Mouse (Mus musculus) myocyte (in vitro differentiated cells): ENCODE data around the gene Ablim1. TPM values are rescaled to one million over a fixed set of nuclear protein-coding genes. Genes with fewer than 3 reads are reported as not detected.

Experiments used
- H3K27me3 ChIP-seq: one replicate; pipeline ENCODE4 v1.6.1; 2011; ENCODE audit not compliant: control insufficient read depth, insufficient read depth, insufficient read length
- H3K36me3 ChIP-seq: one replicate; pipeline ENCODE4 v1.6.1; 2011; ENCODE audit not compliant: control insufficient read depth, insufficient read depth
- H3K4me2 ChIP-seq: one replicate; pipeline ENCODE4 v1.6.1; 2011; ENCODE audit warnings: low read depth, control low read depth
- H3K4me3 ChIP-seq: one replicate; pipeline ENCODE4 v1.5.1; 2011; ENCODE audit warnings: mild to moderate bottlenecking, control low read depth, moderate library complexity
- H3K79me2 ChIP-seq: one replicate; pipeline ENCODE4 v1.6.1; 2011; ENCODE audit not compliant: control insufficient read depth, insufficient read depth
- H3ac ChIP-seq: one replicate; pipeline ENCODE4 v1.6.1; 2011; ENCODE audit not compliant: control insufficient read depth, insufficient read length
- CEBPB ChIP-seq: IDR thresholded peaks from 2 replicates; pipeline ENCODE4 v1.6.1; 2011; ENCODE audit warnings: mild to moderate bottlenecking, moderate library complexity; ENCODE audit not compliant: poor library complexity, insufficient read depth, severe bottlenecking
- E2F4 ChIP-seq: IDR thresholded peaks from one replicate; pipeline ENCODE4 v1.6.1; 2011; ENCODE audit warnings: mild to moderate bottlenecking, control low read depth, moderate library complexity; ENCODE audit not compliant: insufficient read depth
- MAX ChIP-seq: IDR thresholded peaks from one replicate; pipeline ENCODE4 v1.6.1; 2011; ENCODE audit warnings: low read depth, mild to moderate bottlenecking, control low read depth
- MYOD1 ChIP-seq, 3 experiments: IDR thresholded peaks; one replicate each; pipeline ENCODE4 v1.6.1; 2011; ENCODE audit warnings: control low read depth in 2 of 3, low read depth in 2 of 3, mild to moderate bottlenecking in 2 of 3, moderate library complexity in 1 of 3; ENCODE audit not compliant: insufficient read length in 2 of 3, control insufficient read depth in 1 of 3
- MYOG ChIP-seq, 3 experiments: IDR thresholded peaks; one replicate each; pipeline ENCODE4 v1.6.1; 2011; ENCODE audit warnings: control low read depth in 2 of 3, low read depth in 2 of 3, mild to moderate bottlenecking in 2 of 3; ENCODE audit not compliant: insufficient read length in 2 of 3, control insufficient read depth in 1 of 3, insufficient read depth in 1 of 3
- POLR2A ChIP-seq: IDR thresholded peaks from one replicate; pipeline ENCODE4 v1.6.1; 2011; ENCODE audit warnings: low read depth, mild to moderate bottlenecking, control low read depth, moderate library complexity; ENCODE audit not compliant: insufficient read length
- POLR2AphosphoS2 ChIP-seq: IDR thresholded peaks from one replicate; pipeline ENCODE4 v1.6.1; 2011; ENCODE audit warnings: low read depth, control low read depth; ENCODE audit not compliant: insufficient read length
- REST ChIP-seq: IDR thresholded peaks from one replicate; pipeline ENCODE4 v1.6.1; 2011; ENCODE audit warnings: mild to moderate bottlenecking, control low read depth, moderate library complexity; ENCODE audit not compliant: insufficient read depth, insufficient read length
- SRF ChIP-seq: IDR thresholded peaks from one replicate; pipeline ENCODE4 v1.6.1; 2011; ENCODE audit warnings: low read depth; ENCODE audit not compliant: control insufficient read depth, insufficient read length
- TCF12 ChIP-seq: IDR thresholded peaks from one replicate; pipeline ENCODE4 v1.6.1; 2011; ENCODE audit warnings: mild to moderate bottlenecking, control low read depth; ENCODE audit not compliant: poor library complexity, insufficient read depth, severe bottlenecking
- TCF3 ChIP-seq: IDR thresholded peaks from one replicate; pipeline ENCODE4 v1.6.1; 2011; ENCODE audit warnings: low read depth, control low read depth; ENCODE audit not compliant: insufficient read length
- USF1 ChIP-seq: IDR thresholded peaks from one replicate; pipeline ENCODE4 v1.6.1; 2011; ENCODE audit warnings: low read depth, mild to moderate bottlenecking, control low read depth, moderate library complexity
- polyA plus RNA-seq: library from polyadenylated mRNA; unstranded; fragments of >200 nt; fragmentation: generic; extraction: Trizol; gene quantifications from one replicate; pipeline ENCODE4 v1.2.1, GENCODE M21; 2012; ENCODE audit warnings: missing spikeins

Ablim1 gene
- polyA plus RNA-seq, 1 experiment: 29.9 TPM

- no peaks in the 10 kb centered on the region for H3K27me3 ChIP-seq
- TF ChIP-seq POLR2AphosphoS2 (no peak), MYOD1 (IDR thresholded peaks at IDR 0.05; ENCODE audit: control insufficient read depth in 1 of 3, insufficient read length in 2 of 3, low read depth in 2 of 3) (peak in 1 of 3 experiments; percentile 15)
Observed at GRCm38 (mm10) chr19:57361131-57361938, 46.6 kb upstream of the Ablim1 start.

GRCm38 (mm10) chr19:57360341-57361130, 45.8 kb upstream of the Ablim1 start, which contains the start of gene Fam160b1:
TSS of gene Fam160b1 (plus strand) at chr19:57360680.
- peak within 1 kb of the TSS; percentile 60 for H3K4me3 ChIP-seq
- peak within 1 kb of the TSS; percentile 97 for H3K4me2 ChIP-seq
- H3K27me3 ChIP-seq: no peaks in the 10 kb centered on the region
- peak within 1 kb of the TSS; percentile 79 for H3ac ChIP-seq
- H3K79me2 ChIP-seq: peaks cover 59% of the 10 kb centered on the region
- TF ChIP-seq MAX (peak; percentile 92), TCF3 (no peak), POLR2A (peak; percentile 75), USF1 (peak; percentile 77), TCF12 (no peak), E2F4 (no peak), CEBPB (no peak), REST (no peak), MYOG (IDR thresholded peaks at IDR 0.05; ENCODE audit: control insufficient read depth in 1 of 3, insufficient read depth in 1 of 3, insufficient read length in 2 of 3, low read depth in 2 of 3) (no peak), SRF (no peak), MYOD1 (IDR thresholded peaks at IDR 0.05; ENCODE audit: control insufficient read depth in 1 of 3, insufficient read length in 2 of 3, low read depth in 2 of 3) (peak in 1 of 3 experiments; percentile 1), POLR2AphosphoS2 (peak; percentile 66)
- H3K36me3 ChIP-seq: no peaks in the 10 kb centered on the region

More at GRCm38 (mm10) chr19:57361131-57361938, 46.6 kb upstream of the Ablim1 start:
- Histone ChIP-seq H3K79me2 (peaks cover 67% of the 10 kb centered on the region), H3K4me3 (peak overlapping the region; percentile 60), H3K36me3 (no peaks in the 10 kb centered on the region), H3K4me2 (peak overlapping the region; percentile 97), H3ac (peak overlapping the region; percentile 79)

GRCm38 (mm10) chr19:57359701-57360326, 45.1 kb upstream of the Ablim1 start:
- TF ChIP-seq REST: no peak
- H3K4me2 ChIP-seq: peak overlapping the region; percentile 94
- peak overlapping the region; percentile 60 for H3K4me3 ChIP-seq
- H3ac ChIP-seq: peak overlapping the region; percentile 79
- H3K79me2 ChIP-seq: peaks cover 52% of the 10 kb centered on the region
- no peaks in the 10 kb centered on the region for H3K27me3 ChIP-seq
- no peaks in the 10 kb centered on the region for H3K36me3 ChIP-seq

- Histone ChIP-seq H3K36me3 (no peaks in the 10 kb centered on the region), H3K4me3 (peak overlapping the region; percentile 60), H3K27me3 (no peaks in the 10 kb centered on the region), H3ac (no peak overlapping the region), H3K4me2 (peak overlapping the region; percentile 94), H3K79me2 (peaks cover 44% of the 10 kb centered on the region)
- no peak for TF ChIP-seq E2F4
- TF ChIP-seq MYOD1 (IDR thresholded peaks at IDR 0.05; ENCODE audit: control insufficient read depth in 1 of 3, insufficient read length in 2 of 3, low read depth in 2 of 3): no peak
- TF ChIP-seq POLR2AphosphoS2: no peak
- no peak for TF ChIP-seq USF1
- no peak for TF ChIP-seq SRF
- TF ChIP-seq REST: no peak
- TF ChIP-seq POLR2A: no peak
- TF ChIP-seq MYOG (IDR thresholded peaks at IDR 0.05; ENCODE audit: control insufficient read depth in 1 of 3, insufficient read depth in 1 of 3, insufficient read length in 2 of 3, low read depth in 2 of 3): no peak
- no peak for TF ChIP-seq MAX
- TF ChIP-seq TCF3: no peak
Observed at GRCm38 (mm10) chr19:57358836-57359598, 44.3 kb upstream of the Ablim1 start.
